Comparison of ENCODE assay signal across 20 mouse cellular contexts in genomic region chr14:55345091-55345490, GRCm38 (mm10).
"Had no signal": no experiment of that assay in that cellular context is flagged by ENCODE, and none has a peak within 500 bp of the region (broad histone marks: within the 10 kb centered on the region; RNA-seq: fewer than 3 reads in every experiment).

No protein-coding gene starts in this region.

- H3K9ac ChIP-seq: lung, embryonic 14.5 days; midbrain, embryonic 12.5 days; midbrain, embryonic 15.5 days; neural tube, embryonic 13.5 days; stomach, embryonic 15.5 days had no signal

- H3K27me3 ChIP-seq: midbrain, embryonic 12.5 days; midbrain, embryonic 15.5 days; neural tube, embryonic 13.5 days; stomach, embryonic 15.5 days had no signal

- H3K4me1 ChIP-seq: midbrain, embryonic 12.5 days; midbrain, embryonic 15.5 days; neural tube, embryonic 13.5 days; stomach, embryonic 15.5 days had no signal

- H3K4me3 ChIP-seq: layer of hippocampus, adult 2 months; left cerebral cortex, adult 2 months; megakaryocyte, embryonic 14.5 days; midbrain, embryonic 12.5 days; midbrain, embryonic 15.5 days; myocyte; neural tube, embryonic 13.5 days; stomach, embryonic 15.5 days had no signal

- H3K9me3 ChIP-seq: midbrain, embryonic 12.5 days; midbrain, embryonic 15.5 days; neural tube, embryonic 13.5 days; stomach, embryonic 15.5 days had no signal

- H3K4me2 ChIP-seq: lung, embryonic 14.5 days; midbrain, embryonic 12.5 days; midbrain, embryonic 15.5 days; neural tube, embryonic 13.5 days; stomach, embryonic 15.5 days had no signal

- H3K36me3 ChIP-seq: midbrain, embryonic 12.5 days; midbrain, embryonic 15.5 days; neural tube, embryonic 13.5 days; stomach, embryonic 15.5 days had no signal

- DNase-seq: kidney, adult 2 months; kidney, postnatal 25 days; layer of hippocampus, postnatal 36 days; lung, embryonic 14.5 days; retina, postnatal 1 day; right cerebral cortex, postnatal 25 days; spleen, adult 18-20 months; thymus, postnatal 25 days had no signal

- ATAC-seq: intestine, postnatal 0 days; lung, postnatal 0 days; midbrain, embryonic 15.5 days had no signal

- H3K27ac ChIP-seq: kidney, postnatal 0 days; layer of hippocampus, adult 2 months; left cerebral cortex, adult 2 months; macrophage; midbrain, embryonic 12.5 days; midbrain, embryonic 15.5 days; neural tube, embryonic 13.5 days; stomach, embryonic 15.5 days had no signal
